ENCODE assay signal across 11 mouse cellular contexts in genomic region chr10:82991756-82992519, GRCm38 (mm10). TPM values are rescaled to one million over a fixed set of nuclear protein-coding genes. Genes with fewer than 3 reads are reported as not detected.
A peak's percentile ranks its signal among the peaks of the same experiment; 100 is the strongest.
DNase-seq lines count a peak whose midpoint lies in the region; ATAC-seq and TF ChIP-seq lines count a peak whose summit lies in the region.
"Had no signal": no experiment of that assay in that cellular context is flagged by ENCODE, and none has a peak within 500 bp of the region (broad histone marks: within the 10 kb centered on the region; RNA-seq: fewer than 3 reads in every experiment).

No protein-coding gene starts in this region.

- WGBS in kidney, embryonic 15.5 days = 38% methylated on average over 10 of the region's 10 CpGs

- no peak for TF ChIP-seq RAD21 in MEL (IDR thresholded peaks at IDR 0.05; ENCODE audit: low read depth, low read length)

- H3K4me2 ChIP-seq in kidney, embryonic 15.5 days = no peak overlapping the region

- peak; percentile 75 to 83 for TF ChIP-seq EP300 in MEL (IDR thresholded peaks at IDR 0.05; ENCODE audit: low read depth in 1 of 2, low read length in 2 of 2)

- H3K79me2 ChIP-seq in MEL (ENCODE audit: control insufficient read depth, insufficient read depth, low read length, poor library complexity) = peaks cover 6% of the 10 kb centered on the region; the same call in 1 of the 2 replicates

- no peaks in the 10 kb centered on the region for H3K9me3 ChIP-seq in kidney, embryonic 15.5 days (replicated peaks)
- H3K9me3 ChIP-seq in MEL (replicated peaks; ENCODE audit: insufficient read depth, low read length) = no peaks in the 10 kb centered on the region

- no peaks in the 10 kb centered on the region for H3K27me3 ChIP-seq in kidney, embryonic 15.5 days
- H3K27me3 ChIP-seq in MEL (ENCODE audit: control insufficient read depth in 1 of 2, insufficient read depth in 2 of 2, low read length in 2 of 2) = no peaks in the 10 kb centered on the region
- H3K27me3 ChIP-seq: Patski had no signal

- no peak for TF ChIP-seq POLR2A in MEL (IDR thresholded peaks at IDR 0.05; ENCODE audit: control insufficient read depth in 1 of 2, insufficient read depth in 1 of 2, low read depth in 1 of 2, low read length in 2 of 2, poor library complexity in 1 of 2)

- no peak; the same call in 1 of the 2 replicates for ATAC-seq in kidney, embryonic 15.5 days (replicated peaks; ENCODE audit: low FRiP score)
- ATAC-seq in erythroblast, adult 5-6 weeks (replicated peaks; ENCODE audit: low FRiP score, poor library complexity, severe bottlenecking) = peak; percentile 22
- peak; percentile 50 for ATAC-seq in megakaryocyte progenitor cell, adult 5-6 weeks (replicated peaks; ENCODE audit: poor library complexity)
- ATAC-seq: Patski had no signal

- H3K27ac ChIP-seq in kidney, embryonic 15.5 days = peak overlapping the region; percentile 80
- H3K27ac ChIP-seq in MEL (ENCODE audit: control insufficient read depth, low read depth, low read length) = peak overlapping the region; percentile 81

- DNase-seq in kidney, adult 11 months = no peak
- peak; percentile 70 for DNase-seq in MEL (ENCODE audit: low read depth, low spot score)
- no peak for DNase-seq in left cerebral cortex, adult 9 months (ENCODE audit: low spot score in 2 of 2)
- no peak for DNase-seq in layer of hippocampus, adult 9-10 months (ENCODE audit: low spot score)
- DNase-seq: layer of hippocampus, adult 9-11 months; right cerebral cortex, postnatal 4 days; thymus, postnatal 36 days had no signal

- TF ChIP-seq CTCF in MEL (IDR thresholded peaks at IDR 0.05 in 2 of 3, conservative IDR thresholded peaks at IDR 0.05 in 1 of 3; ENCODE audit: control insufficient read depth in 1 of 3, insufficient read depth in 1 of 3, low read depth in 2 of 3, low read length in 3 of 3, poor library complexity in 1 of 3, severe bottlenecking in 1 of 3) = no peak

- H3K4me1 ChIP-seq in kidney, embryonic 15.5 days = peaks cover 94% of the 10 kb centered on the region
- H3K4me1 ChIP-seq in MEL (ENCODE audit: control insufficient read depth in 1 of 2, insufficient read depth in 2 of 2, low read length in 2 of 2) = peaks cover 12 to 34% of the 10 kb centered on the region in 2 experiments

- H3K4me3 ChIP-seq in kidney, embryonic 15.5 days (replicated peaks) = no peak overlapping the region
- H3K4me3 ChIP-seq in MEL (ENCODE audit: control insufficient read depth in 1 of 2, insufficient read depth in 1 of 2, low read depth in 2 of 2, low read length in 2 of 2) = peak overlapping the region in 1 of 2 experiments; percentile 4; a peak in 1 of 4 replicates

- H3K9ac ChIP-seq in kidney, embryonic 15.5 days = no peak overlapping the region
- peak overlapping the region; percentile 20; the same call in 1 of the 2 replicates for H3K9ac ChIP-seq in MEL (ENCODE audit: control insufficient read depth, low read depth, low read length, poor library complexity, severe bottlenecking)

- H3K36me3 ChIP-seq in kidney, embryonic 15.5 days = no peaks in the 10 kb centered on the region
- H3K36me3 ChIP-seq in MEL (ENCODE audit: control insufficient read depth in 1 of 2, insufficient read depth in 2 of 2, low read length in 2 of 2) = peaks cover 0 to 27% of the 10 kb centered on the region in 2 experiments; a peak in 2 of 4 replicates

TF ChIP-seq in MEL, 35 proteins besides CTCF, POLR2A, EP300 and RAD21:
- TF ChIP-seq TAL1 (IDR thresholded peaks at IDR 0.05; ENCODE audit: low read length) (peak; percentile 56), JUND (IDR thresholded peaks at IDR 0.05; ENCODE audit: low read depth, low read length) (no peak), ETS1 (IDR thresholded peaks at IDR 0.05; ENCODE audit: low read depth, low read length) (peak; percentile 53; the same call in 1 of the 2 replicates), GATA1 (IDR thresholded peaks at IDR 0.05; ENCODE audit: low read depth, low read length) (peak; percentile 66), MAX (IDR thresholded peaks at IDR 0.05; ENCODE audit: low read length) (peak; percentile 74), NELFE (IDR thresholded peaks at IDR 0.05; ENCODE audit: low read depth, low read length) (peak; percentile 27; the same call in 1 of the 2 replicates), SIN3A (IDR thresholded peaks at IDR 0.05; ENCODE audit: low read length) (peak; percentile 65; the same call in 1 of the 2 replicates), ZC3H11A (IDR thresholded peaks at IDR 0.05; ENCODE audit: low read depth, low read length) (no peak), MYC (IDR thresholded peaks at IDR 0.05; ENCODE audit: low read depth, low read length) (0 out of 2 replicates have a peak, but pooled peaks have one; percentile 54)
TF ChIP-seq in MEL: peak in this region for 7.

RNA-seq across cellular contexts. Expression of gene Chst11, which starts 6.6 kb away (rescaled TPM):
- polyA plus RNA-seq in kidney, embryonic 15.5 days (2015; fragmentation: Nextera tagmentation; extraction: Ambion mirVana) = 3.8 and 4.7 TPM in 2 replicates
- 3.1 and 4.5 TPM in 2 replicates for total RNA-seq in MEL (2012; rRNA removed)
- 10 to 100 TPM in 1 of 2 experiments, not detected in 1; 10.6 TPM for polyA plus RNA-seq in MEL (2012; ENCODE audit: insufficient read depth in 1 of 2, insufficient read length in 2 of 2, low read depth in 1 of 2, low replicate concordance in 2 of 2, missing spikeins in 1 of 2)
- total RNA-seq in erythroblast, adult 5-6 weeks (2015; ENCODE audit: low replicate concordance) = 1.7 and 7.3 TPM in 2 replicates
- total RNA-seq in erythroblast, adult 5-6 weeks (2017; ENCODE audit: low replicate concordance) = 7.0 and 9.5 TPM in 2 replicates
- total RNA-seq in megakaryocyte progenitor cell, adult 5-6 weeks (2015) = 19.2 and 20.0 TPM in 2 replicates
- 20.4 and 22.2 TPM in 2 replicates for total RNA-seq in megakaryocyte progenitor cell, adult 5-6 weeks (2017)
